ENCODE assay signal across 8 mouse cellular contexts in genomic region chr12:111376053-111376452, GRCm38 (mm10). TPM values are rescaled to one million over a fixed set of nuclear protein-coding genes. Genes with fewer than 3 reads are reported as not detected.
DNase-seq lines count a peak whose midpoint lies in the region; ATAC-seq and TF ChIP-seq lines count a peak whose summit lies in the region.

No protein-coding gene starts in this region.

- peak overlapping the region; percentile 90 for H3K4me2 ChIP-seq in forebrain, postnatal 0 days (ENCODE audit: low read depth)
- H3K4me2 ChIP-seq in liver, postnatal 0 days (ENCODE audit: low read depth, low read length): peak overlapping the region; percentile 73

- no peaks in the 10 kb centered on the region for H3K27me3 ChIP-seq in forebrain, postnatal 0 days (ENCODE audit: insufficient read depth, low read length)
- H3K27me3 ChIP-seq in liver, postnatal 0 days (ENCODE audit: insufficient read depth, low read length): peaks cover 15% of the 10 kb centered on the region

- ATAC-seq in forebrain, postnatal 0 days: no peak
- ATAC-seq in liver, postnatal 0 days: no peak
- no peak for ATAC-seq in activated CD4-positive, CD25-positive, alpha-beta regulatory T cell, adult 4 months

- TF ChIP-seq CTCF in gastrocnemius, adult 2 months (IDR thresholded peaks at IDR 0.05): no peak
- no peak for TF ChIP-seq CTCF in forebrain, postnatal 0 days (IDR thresholded peaks at IDR 0.05; ENCODE audit: low read depth)
- no peak for TF ChIP-seq CTCF in liver, postnatal 0 days (IDR thresholded peaks at IDR 0.05; ENCODE audit: low read depth)

- no peak for DNase-seq in gastrocnemius, adult 2 months
- DNase-seq in gastrocnemius, postnatal 14 days: no peak
- peak; percentile 59 for DNase-seq in A20 (ENCODE audit: low read depth, low spot score)
- DNase-seq in forebrain, postnatal 0 days: no peak
- no peak for DNase-seq in liver, postnatal 0 days
- DNase-seq in frontal cortex, postnatal 25 days (ENCODE audit: low spot score in 2 of 2): no peak
- no peak for DNase-seq in left cerebral cortex, postnatal 10 days (ENCODE audit: extremely low spot score in 1 of 2, low spot score in 2 of 2)

- peaks cover 18% of the 10 kb centered on the region for H3K4me1 ChIP-seq in forebrain, postnatal 0 days (ENCODE audit: insufficient read depth)
- peaks cover 20% of the 10 kb centered on the region for H3K4me1 ChIP-seq in liver, postnatal 0 days (ENCODE audit: insufficient read depth)

- peak overlapping the region; percentile 77 for H3K4me3 ChIP-seq in gastrocnemius, adult 2 months
- peak overlapping the region; percentile 95 for H3K4me3 ChIP-seq in forebrain, postnatal 0 days (ENCODE audit: low read depth, low read length)
- peak overlapping the region; percentile 79 for H3K4me3 ChIP-seq in liver, postnatal 0 days (ENCODE audit: low read depth, low read length)

- H3K36me3 ChIP-seq in forebrain, postnatal 0 days (ENCODE audit: insufficient read depth): no peaks in the 10 kb centered on the region
- no peaks in the 10 kb centered on the region for H3K36me3 ChIP-seq in liver, postnatal 0 days (replicated peaks; ENCODE audit: insufficient read depth, low read length)

- intact Hi-C loops in gastrocnemius, adult 2 months (cut with DNase I): no loop called here
- intact Hi-C loops in gastrocnemius, postnatal 14 days (cut with DNase I; ENCODE audit: low total_unique reads): no loop called here
- intact Hi-C loops in left cerebral cortex, postnatal 10 days (cut with DNase I): loop anchor here (5.0 kb wide), 1 partner anchor 44 kb away; no protein-coding TSS in a partner anchor

- H3K9me3 ChIP-seq in forebrain, postnatal 0 days (ENCODE audit: low read length): no peaks in the 10 kb centered on the region
- H3K9me3 ChIP-seq in liver, postnatal 0 days (ENCODE audit: low read length): no peaks in the 10 kb centered on the region

- WGBS in forebrain, postnatal 0 days: 39% methylated on average over 6 of the region's 6 CpGs
- 10% methylated on average over 6 of the region's 6 CpGs for WGBS in liver, postnatal 0 days (ENCODE audit: insufficient replicate concordance)

- H3K9ac ChIP-seq in forebrain, postnatal 0 days: peak overlapping the region; percentile 91
- peak overlapping the region; percentile 60 for H3K9ac ChIP-seq in liver, postnatal 0 days (replicated peaks)

- H3K27ac ChIP-seq in gastrocnemius, adult 2 months: peak overlapping the region; percentile 99
- H3K27ac ChIP-seq in forebrain, postnatal 0 days (ENCODE audit: low read depth, low read length): no peak overlapping the region
- peak overlapping the region; percentile 62 for H3K27ac ChIP-seq in liver, postnatal 0 days (ENCODE audit: low read depth)

- no peak for TF ChIP-seq EP300 in liver, postnatal 0 days (IDR thresholded peaks at IDR 0.05; ENCODE audit: low read depth)

RNA-seq across cellular contexts. Expression of gene Cdc42bpb, which starts 1.5 kb away (rescaled TPM):
- total RNA-seq in gastrocnemius, adult 2 months (2021): 10 to 100 TPM; 16.3 to 24.3 TPM
- 10 to 100 TPM; 32.2 to 34.1 TPM for total RNA-seq in gastrocnemius, postnatal 14 days (2021)
- 113 and 139 TPM in 2 replicates for total RNA-seq in forebrain, postnatal 0 days (2014; rRNA removed)
- 28.0 and 31.1 TPM in 2 replicates for polyA plus RNA-seq in forebrain, postnatal 0 days (2015; fragmentation: Nextera tagmentation; extraction: Ambion mirVana)
- 8.0 and 8.6 TPM in 2 replicates for polyA plus RNA-seq in liver, postnatal 0 days (2015; fragmentation: Nextera tagmentation; extraction: Ambion mirVana)
- polyA plus RNA-seq in activated CD4-positive, CD25-positive, alpha-beta regulatory T cell, adult 4 months (2017; shearing (Covaris generic)): under 1 TPM; 0.25 to 0.27 TPM
- 100 to 1,000 TPM; 167 to 169 TPM for total RNA-seq in left cerebral cortex, postnatal 10 days (2021)

RNA-seq across cellular contexts. Expression of gene Lbhd2, which starts 30.6 kb away (rescaled TPM):
- not detected for total RNA-seq in gastrocnemius, adult 2 months (2021)
- total RNA-seq in gastrocnemius, postnatal 14 days (2021): not detected
- total RNA-seq in forebrain, postnatal 0 days (2014; rRNA removed): 3.7 and 4.4 TPM in 2 replicates
- 10.5 and 12.9 TPM in 2 replicates for polyA plus RNA-seq in forebrain, postnatal 0 days (2015; fragmentation: Nextera tagmentation; extraction: Ambion mirVana)
- 0.22 TPM in 2 replicates for polyA plus RNA-seq in liver, postnatal 0 days (2015; fragmentation: Nextera tagmentation; extraction: Ambion mirVana)
- polyA plus RNA-seq in activated CD4-positive, CD25-positive, alpha-beta regulatory T cell, adult 4 months (2017; shearing (Covaris generic)): not detected
- 1 to 10 TPM; 2.6 to 3.0 TPM for total RNA-seq in left cerebral cortex, postnatal 10 days (2021)

RNA-seq across cellular contexts. Expression of gene Exoc3l4, which starts 40.8 kb away (rescaled TPM):
- total RNA-seq in gastrocnemius, adult 2 months (2021): 1 to 10 TPM in 1 of 2 experiments, under 1 TPM in 1; 0.56 to 1.5 TPM
- 10 to 100 TPM; 12.8 to 23.8 TPM for total RNA-seq in gastrocnemius, postnatal 14 days (2021)
- total RNA-seq in forebrain, postnatal 0 days (2014; rRNA removed): 2.1 TPM in 2 replicates
- polyA plus RNA-seq in forebrain, postnatal 0 days (2015; fragmentation: Nextera tagmentation; extraction: Ambion mirVana): 1.5 and 2.0 TPM in 2 replicates
- polyA plus RNA-seq in liver, postnatal 0 days (2015; fragmentation: Nextera tagmentation; extraction: Ambion mirVana): 13.7 TPM in 2 replicates
- not detected for polyA plus RNA-seq in activated CD4-positive, CD25-positive, alpha-beta regulatory T cell, adult 4 months (2017; shearing (Covaris generic))
- total RNA-seq in left cerebral cortex, postnatal 10 days (2021): 1 to 10 TPM; 1.1 to 1.7 TPM
